Mouse (Mus musculus) heart, adult 2 months (tissue): ENCODE data around the gene Abcc1. TPM values are rescaled to one million over a fixed set of nuclear protein-coding genes. Genes with fewer than 3 reads are reported as not detected.

ENCODE experiments used
- DNase-seq, 2 experiments: peaks; one replicate each; pipeline ENCODE4 v3.0.0; 2021
- H3K27ac ChIP-seq: fragments of 200-600 bp; 2 replicates; pipeline ENCODE4 v1.8.1; 2022
- H3K27me3 ChIP-seq: fragments of 200-500 bp; 2 replicates; pipeline ENCODE4 v1.6.1; 2012; ENCODE audit warnings: mild to moderate bottlenecking, low read length, inconsistent platforms, mixed read lengths; ENCODE audit not compliant: control insufficient read depth, insufficient read depth
- H3K36me3 ChIP-seq: fragments of 200-500 bp; 2 replicates; pipeline ENCODE4 v1.6.1; 2012; ENCODE audit warnings: low read length, inconsistent platforms; ENCODE audit not compliant: control insufficient read depth, insufficient read depth
- H3K4me1 ChIP-seq: fragments of 200-500 bp; 2 replicates; pipeline ENCODE4 v1.6.1; 2011; ENCODE audit warnings: low read length; ENCODE audit not compliant: control insufficient read depth, insufficient read depth
- H3K4me3 ChIP-seq: fragments of 200-600 bp; 2 replicates; pipeline ENCODE4 v1.8.1; 2022
- H3K79me2 ChIP-seq: fragments of 200-500 bp; replicated peaks from 2 replicates; pipeline ENCODE4 v1.6.1; 2012; ENCODE audit warnings: mild to moderate bottlenecking, inconsistent platforms, low read length, moderate library complexity, mixed read lengths; ENCODE audit not compliant: control insufficient read depth, insufficient read depth
- H3K9ac ChIP-seq: fragments of 200-500 bp; 2 replicates; pipeline ENCODE4 v1.6.1; 2012; ENCODE audit warnings: low read depth, mild to moderate bottlenecking, control low read depth, inconsistent platforms, low read length, mixed read lengths
- CTCF ChIP-seq: fragments of 200-600 bp; IDR thresholded peaks from 2 replicates; pipeline ENCODE4 v1.8.1; 2022; ENCODE audit warnings: antibody characterized with exemption, mild to moderate bottlenecking, moderate library complexity
- EP300 ChIP-seq: fragments of 200-500 bp; IDR thresholded peaks from 2 replicates; pipeline ENCODE4 v1.6.1; 2011; ENCODE audit warnings: low read depth, low read length, control low read depth; ENCODE audit not compliant: insufficient read depth
- POLR2A ChIP-seq: fragments of 200-500 bp; IDR thresholded peaks from 2 replicates; pipeline ENCODE4 v1.6.1; 2011; ENCODE audit warnings: mild to moderate bottlenecking, low read depth, low read length, control low read depth; ENCODE audit not compliant: insufficient read depth
- WGBS: fragments of 180-500 bp; shearing (Covaris S2); methylation state at CpG from one replicate; pipeline ENCODE4 v1.1.7; 2018; 5-methylcytosine and 5-hydroxymethylcytosine counted together
- intact Hi-C: fragments of 180-260 bp; cut with DNase I; formaldehyde crosslinking; loops from one replicate; pipeline ENCODE4 v1.15.1; 2025
- long read RNA-seq: library from polyadenylated mRNA; stranded (forward); transcript quantifications from one replicate; pipeline ENCODE4 v2.0.0, GENCODE M21; 2021
- polyA plus RNA-seq: library from polyadenylated mRNA; depleted of rRNA; stranded (reverse); fragments of >200 nt; gene quantifications from 2 replicates; pipeline ENCODE4 v1.2.3, GENCODE M21; 2012; rRNA removed
- total RNA-seq, 2 experiments: library from RNA; stranded (reverse); gene quantifications; 2 replicates each; pipeline ENCODE4 v1.2.3; 2021

Gene Abcc1
- total RNA-seq = 10 to 100 TPM; 14.4 to 21.4 TPM
- polyA plus RNA-seq = 37.5 and 40.6 TPM in 2 replicates
- long read RNA-seq, full-length matches to known transcripts = 2 of 9 reads
- long read RNA-seq, partial matches to known transcripts = 7 of 9 reads
- long read RNA-seq, other reads (novel, unspliced or antisense) = 0 of 9 reads

- under 1% methylated on average over 63 of the region's 64 CpGs for WGBS
- Histone ChIP-seq H3K27ac (peak within 1 kb of the TSS; percentile 89), H3K79me2 (peaks cover 2% of the 10 kb centered on the region; the same call in 1 of the 2 replicates), H3K36me3 (no peaks in the 10 kb centered on the region), H3K9ac (peak within 1 kb of the TSS; percentile 96), H3K4me1 (peaks cover 6% of the 10 kb centered on the region; the same call in 1 of the 2 replicates), H3K4me3 (peak within 1 kb of the TSS; percentile 96), H3K27me3 (no peaks in the 10 kb centered on the region)
- intact Hi-C loops = loop anchor here (2.0 kb wide), 1 partner anchor 45 kb away; the partner anchor contains the start of gene Fopnl
- peak; percentile 60 for TF ChIP-seq POLR2A
- TF ChIP-seq CTCF = peak; percentile 53
- no peak for TF ChIP-seq EP300
- DNase-seq = peak; percentile 85 to 89
These were observed at the start of gene Abcc1 for GRCm38 (mm10) chr16:14361362-14362098. Gene Abcc1 (plus strand): TSS chr16:14361558.

- H3K9ac ChIP-seq = no peak overlapping the region
- 93% methylated on average over 7 of the region's 7 CpGs for WGBS
- H3K27me3 ChIP-seq = no peaks in the 10 kb centered on the region
- H3K79me2 ChIP-seq = peaks cover 4% of the 10 kb centered on the region; the same call in 1 of the 2 replicates
- no peak for DNase-seq
- H3K27ac ChIP-seq = no peak overlapping the region
- H3K36me3 ChIP-seq = peaks cover 12% of the 10 kb centered on the region
- no peak overlapping the region for H3K4me3 ChIP-seq
- intact Hi-C loops = loop anchor here (10.0 kb wide), 3 partner anchors 132 to 1322 kb away; partner anchors contain the start of genes Mpv17l and Pdxdc1
- H3K4me1 ChIP-seq = no peaks in the 10 kb centered on the region; the same call in none of the 2 replicates
- no peak for TF ChIP-seq POLR2A
- no peak for TF ChIP-seq EP300
These were observed 48.4 kb upstream of the Abcc1 start for GRCm38 (mm10) chr16:14312914-14313313.

GRCm38 (mm10) chr16:14316884-14317876 lies 44.2 kb upstream of the Abcc1 start, which contains the start of gene Fopnl:
Gene Fopnl (minus strand): TSS chr16:14317405.
- Histone ChIP-seq H3K27ac (peak within 1 kb of the TSS; percentile 84), H3K36me3 (peaks cover 7% of the 10 kb centered on the region), H3K4me1 (no peaks in the 10 kb centered on the region; the same call in 1 of the 2 replicates), H3K4me3 (peak within 1 kb of the TSS; percentile 79), H3K27me3 (no peaks in the 10 kb centered on the region), H3K9ac (peak within 1 kb of the TSS; percentile 77), H3K79me2 (peaks cover 4% of the 10 kb centered on the region; the same call in 1 of the 2 replicates)
- WGBS = 3% methylated on average over 51 of the region's 51 CpGs
- intact Hi-C loops = loop anchor here (2.0 to 10.0 kb wide), 5 partner anchors 44 to 1318 kb away; partner anchors contain the start of genes Abcc1, Marf1, Mpv17l and Nde1
- TF ChIP-seq CTCF (peak; percentile 41), POLR2A (peak; percentile 87), EP300 (no peak)
- DNase-seq = peak; percentile 94 to 98

- 78% methylated on average over 3 of the region's 3 CpGs for WGBS
- Histone ChIP-seq H3K27ac (no peak overlapping the region), H3K9ac (no peak overlapping the region), H3K27me3 (no peaks in the 10 kb centered on the region), H3K36me3 (peaks cover 7% of the 10 kb centered on the region), H3K79me2 (peaks cover 1% of the 10 kb centered on the region; the same call in 1 of the 2 replicates), H3K4me1 (no peaks in the 10 kb centered on the region; the same call in 1 of the 2 replicates), H3K4me3 (no peak overlapping the region)
- TF ChIP-seq POLR2A = no peak
- no peak for TF ChIP-seq EP300
- no peak for TF ChIP-seq CTCF
- intact Hi-C loops = loop anchor here (5.0 to 10.0 kb wide), 4 partner anchors 125 to 1315 kb away; partner anchors contain the start of genes Marf1, Mpv17l, Nde1 and Pdxdc1
- no peak for DNase-seq
These were observed 41.7 kb upstream of the Abcc1 start for GRCm38 (mm10) chr16:14319681-14320080.

- no peak for DNase-seq
- TF ChIP-seq EP300 (no peak), CTCF (no peak), POLR2A (no peak)
- Histone ChIP-seq H3K27ac (no peak overlapping the region), H3K4me1 (no peaks in the 10 kb centered on the region; the same call in 1 of the 2 replicates), H3K36me3 (peaks cover 7% of the 10 kb centered on the region), H3K4me3 (no peak overlapping the region), H3K79me2 (no peaks in the 10 kb centered on the region), H3K9ac (no peak overlapping the region), H3K27me3 (no peaks in the 10 kb centered on the region)
- intact Hi-C loops = no loop called here
- WGBS = 41% methylated on average over 1 of the region's 1 CpGs
These were observed 40.9 kb upstream of the Abcc1 start for GRCm38 (mm10) chr16:14320494-14320893.
